Mouse (Mus musculus) lung, postnatal 0 days (tissue): ENCODE measurements at regions not wholly inside any gene's neighbourhood (a gene's known extent, or its start where the extent isn't known, plus 50 kb on each side); places are given as distances from the start of the nearest gene placed in this dataset.

Experiments
- ATAC-seq: fragments of 200-750 bp; cut with Nextera tagmentation; 2 replicates; pipeline ENCODE4 v1.8.0; 2017; ENCODE audit warnings: moderate library complexity
- DNase-seq: peaks from one replicate; pipeline ENCODE4 v3.0.0-alpha.2; 2016; ENCODE audit warnings: low spot score
- H3K27ac ChIP-seq: fragments of 300-500 bp; sonication (generic); 2 replicates; pipeline ENCODE4 v1.5.1; 2014; ENCODE audit warnings: antibody characterized with exemption, mild to moderate bottlenecking, low read length, mixed read lengths
- H3K27me3 ChIP-seq: fragments of 300-500 bp; sonication (generic); replicated peaks from 2 replicates; pipeline ENCODE4 v1.6.1; 2014; ENCODE audit warnings: low read length, mixed read lengths; ENCODE audit not compliant: insufficient read depth
- H3K36me3 ChIP-seq: fragments of 300-500 bp; sonication (generic); 2 replicates; pipeline ENCODE4 v1.6.1; 2014; ENCODE audit warnings: low read length, mixed read lengths; ENCODE audit not compliant: insufficient read depth
- H3K4me1 ChIP-seq: fragments of 300-500 bp; sonication (generic); 2 replicates; pipeline ENCODE4 v1.6.1; 2014; ENCODE audit warnings: antibody characterized with exemption, low read depth, low read length, mixed read lengths; ENCODE audit not compliant: insufficient read depth
- H3K4me2 ChIP-seq: fragments of 300-500 bp; sonication (generic); replicated peaks from 2 replicates; pipeline ENCODE4 v1.6.1; 2014; ENCODE audit warnings: low read depth, mild to moderate bottlenecking, low read length, moderate library complexity, mixed read lengths
- H3K4me3 ChIP-seq: fragments of 300-500 bp; sonication (generic); 2 replicates; pipeline ENCODE4 v1.5.1; 2014; ENCODE audit warnings: low read depth, low read length
- H3K9ac ChIP-seq: fragments of 300-500 bp; sonication (generic); replicated peaks from 2 replicates; pipeline ENCODE4 v1.6.1; 2014; ENCODE audit warnings: low read depth, mild to moderate bottlenecking
- H3K9me3 ChIP-seq: fragments of 300-500 bp; sonication (generic); 2 replicates; pipeline ENCODE4 v1.6.1; 2016; ENCODE audit warnings: low read length, mixed read lengths
- CTCF ChIP-seq: IDR thresholded peaks from 2 replicates; pipeline ENCODE4 v1.5.1; 2016; ENCODE audit warnings: antibody characterized with exemption, mild to moderate bottlenecking
- EP300 ChIP-seq: IDR thresholded peaks from 2 replicates; pipeline ENCODE4 v1.6.1; 2016; ENCODE audit warnings: antibody characterized with exemption, mild to moderate bottlenecking, control low read depth
- WGBS: fragments of 180-500 bp; shearing (Covaris S2); extraction: QIAGEN DNeasy Blood & Tissue Kit; methylation state at CpG from one replicate; pipeline ENCODE4 v1.1.7; 2014; 5-methylcytosine and 5-hydroxymethylcytosine counted together

GRCm38 (mm10) chr2:47263690-47264089, 1550.2 kb upstream of the Acvr2a start:
- TF ChIP-seq CTCF (no peak), EP300 (no peak)
- Histone ChIP-seq H3K9ac (no peak overlapping the region), H3K27me3 (no peaks in the 10 kb centered on the region), H3K4me1 (no peaks in the 10 kb centered on the region), H3K9me3 (no peaks in the 10 kb centered on the region), H3K36me3 (no peaks in the 10 kb centered on the region), H3K4me3 (no peak overlapping the region), H3K4me2 (no peak overlapping the region), H3K27ac (no peak overlapping the region)
- peak; percentile 4 for DNase-seq
- ATAC-seq: no peak

GRCm38 (mm10) chr2:47265901-47266300, 1548.0 kb upstream of the Acvr2a start:
- H3K27me3 ChIP-seq: no peaks in the 10 kb centered on the region
- H3K27ac ChIP-seq: no peak overlapping the region
- no peaks in the 10 kb centered on the region for H3K36me3 ChIP-seq
- DNase-seq (no peak), ATAC-seq (no peak)
- TF ChIP-seq EP300 (no peak), CTCF (no peak)
- 84% methylated on average over 2 of the region's 2 CpGs for WGBS
- no peak overlapping the region for H3K4me2 ChIP-seq
- H3K9ac ChIP-seq: no peak overlapping the region
- no peaks in the 10 kb centered on the region for H3K9me3 ChIP-seq
- H3K4me3 ChIP-seq: no peak overlapping the region
- no peaks in the 10 kb centered on the region for H3K4me1 ChIP-seq

- peak; percentile 64 for DNase-seq
- no peaks in the 10 kb centered on the region for H3K27me3 ChIP-seq
- H3K27ac ChIP-seq: no peak overlapping the region
- no peaks in the 10 kb centered on the region for H3K36me3 ChIP-seq
- TF ChIP-seq CTCF: peak; percentile 63
- TF ChIP-seq EP300: no peak
- no peak for ATAC-seq
- no peak overlapping the region for H3K4me2 ChIP-seq
- H3K9ac ChIP-seq: no peak overlapping the region
- no peak overlapping the region for H3K4me3 ChIP-seq
- H3K9me3 ChIP-seq: no peaks in the 10 kb centered on the region
- 28% methylated on average over 3 of the region's 3 CpGs for WGBS
- H3K4me1 ChIP-seq: no peaks in the 10 kb centered on the region
These were observed 1518.4 kb upstream of the Acvr2a start for GRCm38 (mm10) chr2:47295546-47295945.

- H3K4me3 ChIP-seq: no peak overlapping the region
- no peaks in the 10 kb centered on the region for H3K27me3 ChIP-seq
- TF ChIP-seq EP300: no peak
- no peak for TF ChIP-seq CTCF
- H3K4me2 ChIP-seq: no peak overlapping the region
- no peak for DNase-seq
- H3K9ac ChIP-seq: no peak overlapping the region
- H3K9me3 ChIP-seq: no peaks in the 10 kb centered on the region
- no peak for ATAC-seq
- H3K36me3 ChIP-seq: no peaks in the 10 kb centered on the region
- no peak overlapping the region for H3K27ac ChIP-seq
- 87% methylated on average over 6 of the region's 6 CpGs for WGBS
- H3K4me1 ChIP-seq: no peaks in the 10 kb centered on the region
These were observed 1511.9 kb upstream of the Acvr2a start for GRCm38 (mm10) chr2:47302056-47302455.

- Histone ChIP-seq H3K27me3 (no peaks in the 10 kb centered on the region), H3K9me3 (no peaks in the 10 kb centered on the region), H3K4me1 (no peaks in the 10 kb centered on the region), H3K9ac (no peak overlapping the region), H3K4me3 (no peak overlapping the region), H3K4me2 (no peak overlapping the region), H3K27ac (no peak overlapping the region), H3K36me3 (no peaks in the 10 kb centered on the region)
- DNase-seq: no peak
- WGBS: 62% methylated on average over 1 of the region's 1 CpGs
- ATAC-seq: no peak
- TF ChIP-seq EP300 (no peak), CTCF (no peak)
These were observed 1483.3 kb upstream of the Acvr2a start for GRCm38 (mm10) chr2:47330574-47330973.

GRCm38 (mm10) chr2:47334406-47335113, 1479.3 kb upstream of the Acvr2a start:
- Histone ChIP-seq H3K27me3 (no peaks in the 10 kb centered on the region), H3K9me3 (no peaks in the 10 kb centered on the region), H3K9ac (no peak overlapping the region), H3K36me3 (no peaks in the 10 kb centered on the region), H3K27ac (no peak overlapping the region), H3K4me1 (no peaks in the 10 kb centered on the region), H3K4me2 (no peak overlapping the region), H3K4me3 (no peak overlapping the region)
- 43% methylated on average over 8 of the region's 8 CpGs for WGBS
- ATAC-seq: no peak
- no peak for DNase-seq
- no peak for TF ChIP-seq CTCF
- TF ChIP-seq EP300: no peak

GRCm38 (mm10) chr2:47363476-47363875, 1450.4 kb upstream of the Acvr2a start:
- Histone ChIP-seq H3K9me3 (no peaks in the 10 kb centered on the region), H3K27me3 (no peaks in the 10 kb centered on the region), H3K4me2 (no peak overlapping the region), H3K36me3 (no peaks in the 10 kb centered on the region), H3K27ac (no peak overlapping the region), H3K4me1 (no peaks in the 10 kb centered on the region), H3K4me3 (no peak overlapping the region), H3K9ac (no peak overlapping the region)
- DNase-seq: no peak
- no peak for TF ChIP-seq EP300
- TF ChIP-seq CTCF: no peak
- ATAC-seq: no peak
- 73% methylated on average over 1 of the region's 1 CpGs for WGBS
